Mouse (Mus musculus) lung, postnatal 4 days (tissue): ENCODE measurements around the gene Flcn.

ENCODE experiments used
- DNase-seq, 2 experiments: peaks; one replicate each; pipeline ENCODE4 v3.0.0; 2021

Gene Flcn

GRCm38 (mm10) chr11:59804409-59805110, 5.3 kb downstream of the Flcn start:
- no peak for DNase-seq

- DNase-seq = no peak
Measured at GRCm38 (mm10) chr11:59803516-59803915, 6.3 kb downstream of the Flcn start.

GRCm38 (mm10) chr11:59801881-59802280, 7.9 kb downstream of the Flcn start:
- no peak for DNase-seq

GRCm38 (mm10) chr11:59800412-59800811, 9.4 kb downstream of the Flcn start:
- DNase-seq = no peak

DNA sequence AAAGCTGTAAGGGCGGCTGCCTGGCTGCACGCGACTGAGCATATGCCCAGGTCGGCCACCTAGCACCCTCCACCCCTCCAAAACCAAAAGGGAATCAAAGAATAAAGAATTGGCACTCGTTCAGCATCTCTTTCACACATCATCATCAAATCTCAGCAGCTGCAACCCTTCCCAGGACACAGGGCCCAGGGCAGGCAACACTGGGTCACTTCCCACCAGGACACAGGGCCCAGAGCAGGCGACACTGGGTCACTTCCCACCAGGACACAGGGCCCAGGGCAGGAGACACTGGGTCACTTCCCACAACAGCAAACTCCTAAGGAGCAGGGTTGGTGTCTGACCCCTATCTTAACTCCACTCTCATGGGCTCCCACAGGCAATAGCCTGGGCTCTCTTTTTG, 16.4 kb downstream of the Flcn start:
- DNase-seq = peak in 1 of 2 experiments; percentile 73

GRCm38 (mm10) chr11:59789311-59789710, 20.5 kb downstream of the Flcn start:
- DNase-seq = no peak

DNA sequence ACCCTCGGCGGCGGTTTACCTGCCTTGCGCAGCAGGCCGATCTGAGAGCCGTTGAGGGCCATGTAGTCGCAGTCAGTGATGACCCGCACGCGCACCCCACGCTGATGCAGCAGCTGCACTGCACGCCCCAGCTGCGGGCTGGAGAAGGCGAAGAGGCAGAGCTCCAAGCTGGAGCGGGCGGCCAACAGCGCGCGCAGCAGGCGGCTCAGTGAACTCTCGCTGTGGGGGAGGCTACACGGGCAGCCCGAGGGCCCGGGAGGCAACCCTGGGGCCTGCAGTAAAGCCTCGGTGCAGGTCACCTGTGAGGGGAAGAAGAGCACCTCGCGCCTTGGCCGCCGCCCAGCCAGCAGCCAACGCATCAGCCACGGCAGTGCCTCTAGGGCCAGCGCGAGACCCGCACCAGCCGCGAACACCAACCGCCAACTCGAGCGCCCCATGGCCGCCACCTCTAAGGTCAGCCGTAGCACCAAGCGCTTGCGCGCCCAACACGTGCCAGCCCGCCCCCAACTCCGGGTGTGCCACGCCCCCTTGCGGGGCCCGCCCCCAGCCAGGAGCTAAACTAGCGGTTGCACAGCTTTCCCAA, 22.5 kb downstream of the Flcn start, which contains the start of gene Pld6:
Gene Pld6 (minus strand): TSS at position 447 of the 583 bp plus-strand sequence.
- DNase-seq = peak; percentile 80 to 84

DNA sequence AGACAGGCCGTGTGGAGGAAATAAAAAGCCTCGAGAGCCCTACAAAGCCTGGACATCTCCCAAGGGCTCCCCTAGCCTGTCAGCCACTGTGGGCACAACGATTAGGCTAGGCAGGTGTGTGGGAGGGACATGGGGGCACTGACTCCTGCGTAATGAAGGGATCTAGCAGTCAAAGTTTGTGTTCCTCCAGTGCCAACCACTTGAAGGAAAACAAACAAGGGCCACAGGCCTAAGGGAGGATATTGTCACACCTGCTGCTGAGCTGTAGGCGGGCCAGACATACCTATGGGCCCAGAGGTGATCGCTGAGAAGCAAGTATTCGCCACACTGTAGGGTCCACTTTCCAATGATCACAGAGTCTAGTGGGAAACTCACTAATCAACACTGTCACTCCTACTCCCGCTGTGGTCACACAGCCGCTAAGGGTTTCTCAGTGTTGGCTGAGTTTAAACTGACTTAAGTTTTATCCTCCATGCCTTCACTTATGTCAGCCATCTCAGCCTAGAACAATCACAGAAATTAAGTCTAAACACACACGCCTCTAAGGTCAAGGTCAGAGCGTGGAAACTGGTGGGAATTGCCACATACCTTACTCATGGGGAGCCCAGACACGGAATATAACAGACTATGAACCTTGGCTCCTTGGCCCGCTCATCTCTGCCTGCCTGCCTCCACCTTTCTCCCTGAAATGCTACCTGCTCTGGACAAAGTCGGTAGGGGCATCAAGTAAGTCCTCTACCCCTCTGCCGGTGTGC, 23.2 kb downstream of the Flcn start:
- peak; percentile 26 to 44 for DNase-seq

GRCm38 (mm10) chr11:59783591-59783990, 26.2 kb downstream of the Flcn start:
- DNase-seq = no peak

DNA sequence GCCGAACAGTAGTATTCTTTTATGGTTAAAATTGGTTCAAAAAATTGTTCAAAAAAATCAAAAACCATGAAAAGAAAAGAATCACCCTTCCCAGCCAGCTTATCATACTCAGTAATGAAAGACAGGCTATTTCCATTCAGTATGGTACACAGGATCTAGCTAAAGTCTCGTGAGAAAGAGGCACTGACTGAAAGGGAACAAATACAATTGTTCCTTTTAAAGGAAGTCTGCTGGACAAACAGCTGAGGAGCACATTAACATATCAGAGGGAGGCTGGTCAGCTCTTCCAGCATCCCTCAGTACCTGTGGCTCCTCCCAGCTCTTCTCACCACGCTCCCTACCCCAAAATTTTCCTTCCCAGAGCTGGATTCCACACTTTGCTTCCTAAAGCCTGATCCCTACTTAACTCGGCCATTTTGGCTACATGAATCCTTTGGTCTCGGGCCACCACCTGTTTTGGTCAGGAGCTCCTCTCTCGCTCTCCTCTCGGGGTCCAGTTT, 27.7 kb downstream of the Flcn start:
- no peak for DNase-seq

GRCm38 (mm10) chr11:59780241-59780640, 29.6 kb downstream of the Flcn start:
- DNase-seq = no peak

DNA sequence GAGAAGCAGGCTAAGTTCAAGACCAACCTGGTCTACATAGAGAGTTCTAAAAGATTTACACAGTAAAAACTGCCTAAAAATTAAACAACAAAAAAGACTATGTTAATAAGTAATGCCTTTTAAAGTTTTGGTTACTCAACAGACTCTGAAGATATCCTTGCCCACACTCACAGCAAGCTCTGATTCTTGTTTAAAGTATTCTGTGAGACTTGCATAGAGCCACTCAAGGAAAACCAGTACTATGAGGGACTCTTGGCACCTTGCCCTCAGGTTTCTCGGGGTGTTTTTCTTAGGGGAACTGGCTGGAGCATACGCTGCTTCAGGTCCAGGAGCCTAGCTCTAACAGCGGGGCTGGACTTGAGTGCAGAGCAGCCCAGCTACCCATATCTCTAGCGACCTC, 30.4 kb downstream of the Flcn start:
- peak in 1 of 2 experiments; percentile 34 for DNase-seq

DNA sequence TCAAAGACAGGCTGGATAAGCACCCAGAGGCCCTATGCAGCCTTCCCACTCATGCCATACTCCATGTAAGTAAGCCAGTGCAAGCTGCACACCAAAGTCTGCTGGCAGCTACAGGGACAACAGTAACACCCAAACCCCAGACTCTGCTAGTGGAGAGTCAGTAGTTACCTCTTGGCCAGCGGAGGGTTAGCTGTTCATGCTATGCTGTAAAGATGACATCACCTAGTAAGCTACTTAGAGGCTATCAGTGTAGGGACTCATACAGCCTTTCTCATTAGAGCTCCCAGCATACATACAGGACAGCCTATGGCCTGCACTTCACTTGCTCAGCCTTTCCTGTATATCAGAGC, 31.0 kb downstream of the Flcn start:
- DNase-seq = no peak

DNA sequence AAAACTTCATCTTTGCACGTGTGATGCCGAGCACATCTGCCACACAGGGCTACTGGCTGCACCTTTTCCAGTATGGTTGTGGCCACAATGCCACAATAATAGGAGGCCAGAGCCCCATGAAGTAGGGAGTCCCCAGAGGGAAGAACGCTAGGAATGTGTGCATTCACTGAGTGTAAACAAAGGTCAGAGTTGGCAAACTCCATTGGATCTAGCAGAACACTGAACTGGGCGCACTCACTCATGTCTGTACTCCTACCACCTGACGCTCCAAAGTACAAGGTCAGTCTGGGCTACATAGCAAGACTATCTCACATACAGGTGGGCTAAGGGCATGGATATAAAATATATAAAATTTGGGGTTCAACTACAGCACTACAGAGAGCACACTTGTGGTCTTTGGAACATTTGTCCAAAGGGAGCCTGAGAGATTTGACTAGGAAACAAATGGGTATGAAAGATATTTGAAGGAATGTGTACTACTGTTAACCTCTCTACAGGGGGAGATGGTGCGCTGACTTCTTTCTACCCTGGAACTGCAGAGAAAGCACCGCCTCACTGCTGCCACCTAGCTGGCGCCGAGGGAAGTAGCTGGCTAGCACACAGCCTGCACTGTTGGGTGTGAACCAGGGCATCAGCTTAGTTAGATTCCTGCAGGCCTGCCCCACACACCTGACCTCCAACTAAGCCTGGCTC, 31.5 kb downstream of the Flcn start:
- peak; percentile 86 to 89 for DNase-seq

GRCm38 (mm10) chr11:59777259-59777658, 32.6 kb downstream of the Flcn start:
- no peak for DNase-seq

DNA sequence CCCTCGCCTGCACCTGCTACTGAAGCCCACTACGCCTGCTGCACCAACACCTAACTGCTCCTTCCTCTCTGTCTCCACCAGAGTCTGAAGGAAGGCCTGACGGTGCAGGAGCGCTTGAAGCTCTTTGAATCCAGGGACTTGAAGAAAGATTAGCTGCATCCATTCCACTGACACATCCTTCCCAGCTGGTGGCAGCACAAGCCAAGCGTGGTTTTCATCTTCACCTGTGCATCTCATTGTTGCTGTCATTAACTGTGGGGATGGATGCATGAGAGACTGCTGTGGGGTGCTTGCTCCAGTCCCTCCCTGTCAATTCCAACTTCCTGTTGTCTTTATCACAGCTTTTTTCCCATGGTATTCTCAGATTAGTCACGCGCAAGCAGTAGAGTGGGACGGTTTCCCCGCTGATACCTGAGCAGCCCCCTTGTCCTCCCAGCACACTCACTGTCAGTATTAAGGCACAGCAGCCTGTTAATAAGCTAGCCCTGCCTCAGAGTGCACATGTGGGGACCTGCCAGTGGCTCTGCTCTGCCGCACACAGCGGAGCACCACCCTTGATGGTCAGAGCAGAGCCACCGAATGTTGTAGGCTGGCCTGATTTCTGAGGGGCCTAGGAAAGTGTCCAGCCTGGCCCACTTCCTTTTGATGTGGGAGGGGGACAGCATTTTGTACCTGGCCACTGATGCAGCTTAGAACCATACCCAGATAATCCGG, 34.2 kb downstream of the Flcn start:
- DNase-seq = no peak

- DNase-seq = no peak
Measured at GRCm38 (mm10) chr11:59774522-59774921, 35.3 kb downstream of the Flcn start.

DNA sequence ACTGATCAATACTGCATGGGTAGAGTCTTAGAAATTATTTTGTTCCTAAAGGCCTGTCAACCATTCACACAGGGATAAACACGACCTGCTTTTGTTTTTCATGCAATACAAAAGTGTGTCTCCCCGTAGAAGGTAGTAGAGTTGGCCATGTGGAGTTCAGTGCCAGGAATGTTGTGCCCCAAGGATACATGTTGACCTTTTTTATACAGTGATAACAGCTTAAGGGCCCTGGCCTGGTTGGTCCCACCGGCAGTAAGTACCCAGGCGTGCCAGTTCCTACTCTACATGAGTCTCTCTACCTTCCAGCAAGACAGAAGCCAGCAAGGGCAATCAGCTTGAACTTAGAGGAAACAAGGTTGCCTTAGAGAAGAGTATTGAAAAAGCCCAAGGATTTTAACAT, 36.9 kb downstream of the Flcn start:
- DNase-seq = no peak

DNA sequence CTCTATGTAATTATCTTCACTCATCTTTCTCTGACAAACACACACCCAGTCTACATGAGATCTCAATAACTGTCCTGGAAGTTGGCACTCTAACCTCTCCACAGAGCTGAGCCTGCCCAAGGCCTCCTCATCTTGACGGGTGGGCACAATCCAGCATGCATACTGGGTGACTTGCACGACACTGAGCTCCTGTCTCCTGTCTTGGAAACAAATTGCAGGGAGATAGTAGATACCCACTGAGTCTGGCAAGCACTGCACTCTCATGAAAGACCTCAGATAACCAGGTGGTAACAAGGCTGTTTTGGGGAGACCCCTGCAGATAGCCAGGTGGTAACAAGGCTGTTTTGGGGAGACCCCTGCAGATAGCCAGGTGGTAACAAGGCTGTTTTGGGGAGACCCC, 37.5 kb downstream of the Flcn start:
- DNase-seq = no peak

DNA sequence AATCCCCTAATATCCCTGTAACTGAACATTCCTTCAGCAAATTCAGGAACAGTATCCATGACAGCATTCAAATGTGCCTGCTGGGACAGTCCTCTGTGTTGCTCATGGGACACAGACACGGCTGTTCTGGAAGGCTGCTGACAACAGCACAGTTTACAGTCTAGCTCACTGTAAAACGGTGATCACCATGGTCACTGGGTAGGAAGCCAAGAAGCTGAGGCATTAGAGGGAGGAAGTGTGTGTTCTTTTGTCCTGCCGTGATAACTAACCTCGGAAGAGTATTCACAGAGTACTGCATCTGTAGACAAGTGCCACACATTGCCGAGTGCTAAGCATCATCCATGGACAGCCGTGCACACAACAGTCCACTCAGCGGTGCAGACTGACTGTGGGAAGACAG, 39.1 kb downstream of the Flcn start:
- no peak for DNase-seq

DNA sequence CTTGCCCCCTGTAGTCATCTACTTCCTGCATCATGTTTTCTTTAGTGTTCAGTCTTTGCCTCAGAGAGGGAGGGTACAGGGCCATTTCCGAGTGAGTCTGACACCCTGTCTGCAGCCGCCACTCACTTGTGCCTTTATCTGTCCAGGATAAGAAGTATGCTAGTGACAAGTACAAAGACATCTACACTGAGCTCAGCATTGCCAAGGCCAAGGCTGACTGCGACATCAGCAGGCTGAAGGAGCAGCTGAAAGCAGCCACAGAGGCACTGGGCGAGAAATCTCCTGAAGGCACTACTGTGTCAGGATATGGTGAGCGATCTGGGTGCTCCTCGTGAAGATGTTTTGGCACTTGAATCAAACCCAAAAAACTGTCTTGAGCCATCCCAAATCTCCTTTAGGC, 40.1 kb downstream of the Flcn start:
- DNase-seq = no peak

DNA sequence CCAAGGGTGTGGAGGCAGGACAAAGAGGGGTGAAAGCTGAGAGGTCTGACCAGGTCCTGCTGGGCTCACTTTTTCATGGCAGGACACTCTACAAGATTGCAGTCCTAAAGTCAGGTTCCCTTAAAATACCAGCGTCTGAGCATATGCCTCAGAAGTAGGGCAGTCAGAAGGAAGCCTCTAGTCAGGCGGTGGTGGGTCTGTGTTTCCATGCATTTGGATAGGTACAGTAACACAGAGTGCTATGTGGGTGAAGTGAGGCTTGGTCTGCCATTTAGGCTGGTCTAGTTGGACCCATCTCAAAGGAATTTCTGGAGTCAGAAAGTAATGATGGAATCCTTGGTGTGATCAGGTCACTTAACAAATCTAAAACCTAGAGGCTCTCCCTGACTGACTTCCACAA, 40.5 kb downstream of the Flcn start:
- no peak for DNase-seq

DNA sequence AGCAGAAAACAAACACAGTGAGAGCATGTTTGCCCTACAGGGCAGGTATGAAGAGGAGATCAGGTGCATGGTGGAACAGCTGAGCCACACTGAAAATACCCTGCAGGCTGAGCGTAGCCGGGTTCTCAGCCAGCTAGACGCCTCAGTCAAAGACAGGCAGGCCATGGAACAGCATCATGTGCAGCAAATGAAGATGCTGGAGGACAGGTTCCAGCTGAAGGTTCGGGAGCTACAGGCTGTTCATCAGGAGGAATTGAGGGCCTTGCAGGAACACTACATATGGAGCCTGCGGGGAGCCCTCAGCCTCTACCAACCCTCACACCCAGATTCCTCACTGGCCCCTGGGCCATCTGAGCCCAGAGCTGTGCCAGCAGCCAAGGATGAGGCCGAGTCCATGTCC, 49.0 kb downstream of the Flcn start:
- DNase-seq = no peak
